Mouse (Mus musculus) C2C12 (cell line): ENCODE measurements around the gene Bri3.

Experiments
- CEBPB ChIP-seq: IDR thresholded peaks from one replicate; pipeline ENCODE4 v1.6.1; 2011; ENCODE audit warnings: low read depth, mild to moderate bottlenecking, control low read depth, moderate library complexity
- CTCF ChIP-seq: IDR thresholded peaks from one replicate; pipeline ENCODE4 v1.5.1; 2011; ENCODE audit not compliant: control insufficient read depth, insufficient read depth, insufficient read length
- FOSL1 ChIP-seq: IDR thresholded peaks from one replicate; pipeline ENCODE4 v1.8.0; 2011; ENCODE audit warnings: mild to moderate bottlenecking, low read length; ENCODE audit not compliant: poor library complexity, insufficient read depth, severe bottlenecking

DNA sequence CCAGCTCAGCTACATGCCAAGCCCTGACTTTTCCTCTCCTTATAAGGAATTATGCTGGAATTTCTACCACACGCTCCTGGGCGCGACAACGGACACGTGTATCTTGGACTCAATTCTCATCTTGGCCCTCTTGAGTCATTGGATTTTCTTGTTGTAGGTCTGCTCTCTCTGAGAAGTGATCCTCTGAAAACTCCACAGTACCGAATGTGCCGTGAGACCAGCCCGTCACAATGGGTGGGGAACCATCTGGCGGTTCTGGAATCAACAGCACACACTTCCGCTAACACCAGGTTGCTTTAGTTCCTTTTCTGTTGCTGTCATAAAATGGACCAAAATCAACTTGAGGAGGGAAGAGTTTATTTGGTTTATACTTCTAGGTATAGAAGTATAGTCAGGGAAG is 166.4 kb downstream of the Bri3 start:
- TF ChIP-seq CTCF (no peak), CEBPB (no peak), FOSL1 (no peak)
